Mouse (Mus musculus) kidney, postnatal 0 days (tissue): Measurements from ENCODE around the gene Slc7a11. TPM values are rescaled to one million over a fixed set of nuclear protein-coding genes. Genes with fewer than 3 reads are reported as not detected.
A peak's percentile ranks its signal among the peaks of the same experiment; 100 is the strongest.

ENCODE experiments used
- ATAC-seq: fragments of 200-750 bp; cut with Nextera tagmentation; replicated peaks from 2 replicates; pipeline ENCODE4 v1.8.0; 2017; ENCODE audit warnings: low read depth, moderate number of reproducible peaks, moderate TSS enrichment, moderate library complexity; ENCODE audit not compliant: low FRiP score
- DNase-seq: peaks from one replicate; pipeline ENCODE4 v3.0.0-alpha.2; 2016; ENCODE audit warnings: low spot score
- H3K27ac ChIP-seq: fragments of 300-500 bp; sonication (generic); 2 replicates; pipeline ENCODE4 v1.5.1; 2014; ENCODE audit warnings: mild to moderate bottlenecking
- H3K27me3 ChIP-seq: fragments of 300-500 bp; sonication (generic); 2 replicates; pipeline ENCODE4 v1.6.1; 2014; ENCODE audit warnings: low read length, mixed read lengths; ENCODE audit not compliant: insufficient read depth
- H3K36me3 ChIP-seq: fragments of 300-500 bp; sonication (generic); 2 replicates; pipeline ENCODE4 v1.6.1; 2014; ENCODE audit warnings: low read length, mixed read lengths; ENCODE audit not compliant: insufficient read depth
- H3K4me1 ChIP-seq: fragments of 300-500 bp; sonication (generic); replicated peaks from 2 replicates; pipeline ENCODE4 v1.6.1; 2014; ENCODE audit warnings: antibody characterized with exemption, low read length, mixed read lengths; ENCODE audit not compliant: insufficient read depth
- H3K4me2 ChIP-seq: fragments of 300-500 bp; sonication (generic); 2 replicates; pipeline ENCODE4 v1.6.1; 2014; ENCODE audit warnings: mild to moderate bottlenecking, low read length, moderate library complexity, mixed read lengths
- H3K4me3 ChIP-seq: fragments of 300-500 bp; sonication (generic); replicated peaks from 2 replicates; pipeline ENCODE4 v1.5.1; 2014; ENCODE audit warnings: low read depth, low read length
- H3K9ac ChIP-seq: fragments of 300-500 bp; sonication (generic); 2 replicates; pipeline ENCODE4 v1.6.1; 2014; ENCODE audit warnings: low read depth, low read length
- H3K9me3 ChIP-seq: fragments of 300-500 bp; sonication (generic); replicated peaks from 2 replicates; pipeline ENCODE4 v1.6.1; 2016; ENCODE audit warnings: low read length, inconsistent platforms, mixed read lengths
- CTCF ChIP-seq: IDR thresholded peaks from 2 replicates; pipeline ENCODE4 v1.5.1; 2016; ENCODE audit warnings: antibody characterized with exemption, low read depth, mild to moderate bottlenecking, moderate library complexity
- WGBS: fragments of 180-500 bp; shearing (Covaris S2); extraction: QIAGEN DNeasy Blood & Tissue Kit; methylation state at CpG from one replicate; pipeline ENCODE4 v1.1.7; 2014; 5-methylcytosine and 5-hydroxymethylcytosine counted together
- polyA plus RNA-seq: library from polyadenylated mRNA; unstranded; fragments of >200 nt; fragmentation: Nextera tagmentation; extraction: Ambion mirVana; gene quantifications from 2 replicates; pipeline ENCODE4 v1.2.1, GENCODE M21; 2015

The Slc7a11 gene
- polyA plus RNA-seq, 1 experiment from 2014 or later: 0.20 TPM

DNA sequence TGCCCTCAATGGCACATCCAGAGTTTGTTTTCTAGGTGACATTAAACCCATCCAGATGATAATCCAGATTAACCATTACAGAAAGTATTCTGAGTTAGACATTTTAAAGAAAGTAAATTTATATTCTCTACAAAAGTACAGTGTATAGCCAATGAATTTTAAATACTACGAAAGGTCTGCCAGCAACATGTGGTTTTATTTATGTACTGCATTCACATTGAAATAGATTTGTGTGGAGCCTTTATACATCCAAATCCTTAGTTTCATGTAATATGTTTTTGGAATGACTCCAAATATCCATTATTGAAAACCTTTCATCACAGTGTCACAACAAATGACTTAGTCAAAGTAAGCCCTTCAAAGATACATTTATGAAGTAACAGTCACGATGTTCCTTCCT lies 402.3 kb downstream of the Slc7a11 start:
- no peak overlapping the region for H3K27ac ChIP-seq
- H3K4me2 ChIP-seq: no peak overlapping the region
- H3K4me1 ChIP-seq: no peaks in the 10 kb centered on the region
- ATAC-seq (no peak), DNase-seq (no peak)
- TF ChIP-seq CTCF: no peak
- no peaks in the 10 kb centered on the region for H3K36me3 ChIP-seq
- H3K27me3 ChIP-seq: no peaks in the 10 kb centered on the region
- H3K4me3 ChIP-seq: no peak overlapping the region
- H3K9me3 ChIP-seq: no peaks in the 10 kb centered on the region
- WGBS: 94% methylated on average over 2 of the region's 2 CpGs
- no peak overlapping the region for H3K9ac ChIP-seq

- no peak for TF ChIP-seq CTCF
- H3K36me3 ChIP-seq: no peaks in the 10 kb centered on the region
- no peak overlapping the region for H3K27ac ChIP-seq
- WGBS: 66% methylated on average over 9 of the region's 9 CpGs
- H3K9me3 ChIP-seq: no peaks in the 10 kb centered on the region
- no peak overlapping the region for H3K4me2 ChIP-seq
- H3K4me1 ChIP-seq: no peaks in the 10 kb centered on the region
- H3K9ac ChIP-seq: no peak overlapping the region
- ATAC-seq: no peak
- H3K27me3 ChIP-seq: no peaks in the 10 kb centered on the region
- DNase-seq: no peak
- H3K4me3 ChIP-seq: no peak overlapping the region
These were observed 407.4 kb downstream of the Slc7a11 start for GRCm38 (mm10) chr3:50035875-50036528.

- WGBS: 65% methylated on average over 3 of the region's 3 CpGs
- H3K27ac ChIP-seq: no peak overlapping the region
- no peaks in the 10 kb centered on the region for H3K9me3 ChIP-seq
- H3K4me1 ChIP-seq: no peaks in the 10 kb centered on the region
- ATAC-seq: no peak
- H3K4me2 ChIP-seq: no peak overlapping the region
- no peak overlapping the region for H3K4me3 ChIP-seq
- H3K27me3 ChIP-seq: no peaks in the 10 kb centered on the region
- no peak for DNase-seq
- no peaks in the 10 kb centered on the region for H3K36me3 ChIP-seq
- H3K9ac ChIP-seq: no peak overlapping the region
- no peak for TF ChIP-seq CTCF
These were observed 410.1 kb downstream of the Slc7a11 start for GRCm38 (mm10) chr3:50033325-50033724.

- WGBS: 54% methylated on average over 5 of the region's 5 CpGs
These were observed 417.4 kb downstream of the Slc7a11 start for GRCm38 (mm10) chr3:50026039-50026438.

DNA sequence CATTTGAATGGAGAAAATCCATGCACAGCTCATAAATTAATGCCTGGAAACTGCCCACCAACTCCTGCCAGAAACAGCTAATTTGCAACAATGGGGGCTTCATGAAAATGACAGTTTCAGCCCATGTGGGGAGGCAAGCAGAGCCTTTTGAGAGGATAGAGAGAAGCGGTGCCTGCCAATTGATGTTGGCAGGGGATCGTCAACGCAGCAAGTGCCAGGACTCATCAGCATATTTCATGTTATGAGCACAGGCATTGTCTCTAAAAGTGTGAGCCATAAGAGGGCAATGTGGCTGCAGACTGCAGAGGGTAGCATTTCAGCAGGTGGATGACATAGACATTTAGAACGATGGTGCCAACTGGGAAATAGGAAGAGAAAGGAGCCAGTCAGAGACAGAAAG lies 429.0 kb downstream of the Slc7a11 start:
- 75% methylated on average over 4 of the region's 4 CpGs for WGBS
- no peak for TF ChIP-seq CTCF
- Histone ChIP-seq H3K4me1 (no peaks in the 10 kb centered on the region), H3K9me3 (no peaks in the 10 kb centered on the region), H3K9ac (no peak overlapping the region), H3K4me2 (no peak overlapping the region), H3K36me3 (no peaks in the 10 kb centered on the region), H3K27ac (no peak overlapping the region), H3K27me3 (no peaks in the 10 kb centered on the region), H3K4me3 (no peak overlapping the region)
- DNase-seq: no peak
- ATAC-seq: no peak

More at GRCm38 (mm10) chr3:50026039-50026438, 417.4 kb downstream of the Slc7a11 start:
- Histone ChIP-seq H3K27me3 (no peaks in the 10 kb centered on the region), H3K9ac (no peak overlapping the region), H3K9me3 (no peaks in the 10 kb centered on the region), H3K4me1 (no peaks in the 10 kb centered on the region), H3K4me2 (no peak overlapping the region), H3K4me3 (no peak overlapping the region), H3K27ac (no peak overlapping the region), H3K36me3 (no peaks in the 10 kb centered on the region)
- ATAC-seq (no peak), DNase-seq (no peak)
- no peak for TF ChIP-seq CTCF

GRCm38 (mm10) chr3:50012012-50012411 lies 431.4 kb downstream of the Slc7a11 start:
- H3K4me3 ChIP-seq: no peak overlapping the region
- peak overlapping the region; percentile 47; the same call in 1 of the 2 replicates for H3K27ac ChIP-seq
- DNase-seq (peak; percentile 37), ATAC-seq (no peak)
- 45% methylated on average over 3 of the region's 3 CpGs for WGBS
- H3K9ac ChIP-seq: no peak overlapping the region
- no peak overlapping the region for H3K4me2 ChIP-seq
- H3K9me3 ChIP-seq: no peaks in the 10 kb centered on the region
- TF ChIP-seq CTCF: no peak
- H3K4me1 ChIP-seq: no peaks in the 10 kb centered on the region
- H3K36me3 ChIP-seq: no peaks in the 10 kb centered on the region
- no peaks in the 10 kb centered on the region for H3K27me3 ChIP-seq
